In the genomic region with DNA sequence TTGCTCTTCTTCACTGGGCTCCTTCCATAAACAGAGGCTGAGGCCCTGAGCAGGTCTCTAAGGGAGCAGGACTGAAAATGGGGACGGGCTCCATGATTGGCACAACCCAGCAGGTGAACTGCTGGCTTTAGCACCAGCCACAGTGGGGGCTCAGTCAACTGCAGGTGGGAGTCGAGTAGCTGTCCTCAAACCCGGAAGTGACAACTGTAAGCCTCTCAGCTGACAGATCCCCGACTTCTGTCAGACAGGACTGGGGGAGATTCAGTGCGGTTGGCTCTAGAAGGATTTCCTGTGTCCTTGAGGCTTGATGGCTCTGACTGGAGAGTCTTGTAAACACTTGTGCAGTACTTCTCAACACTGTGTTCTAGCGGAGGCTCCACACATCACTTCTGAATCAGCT, we compare ENCODE assay signal across 9 mouse cellular contexts.
DNase-seq lines count a peak whose midpoint lies in the region; ATAC-seq and TF ChIP-seq lines count a peak whose summit lies in the region.
"Had no signal": no experiment of that assay in that cellular context is flagged by ENCODE, and none has a peak within 500 bp of the region (broad histone marks: within the 10 kb centered on the region; RNA-seq: fewer than 3 reads in every experiment).

No protein-coding gene starts in this region.

- H3K36me3 ChIP-seq in heart, embryonic 16.5 days (ENCODE audit: control insufficient read depth, insufficient read depth) = no peaks in the 10 kb centered on the region
- no peaks in the 10 kb centered on the region for H3K36me3 ChIP-seq in myocyte (ENCODE audit: control insufficient read depth, insufficient read depth)
- H3K36me3 ChIP-seq in midbrain, postnatal 0 days (ENCODE audit: insufficient read depth, low read length) = no peaks in the 10 kb centered on the region
- H3K36me3 ChIP-seq in hindbrain, embryonic 16.5 days (ENCODE audit: control insufficient read depth, insufficient read depth, low read length) = no peaks in the 10 kb centered on the region
- H3K36me3 ChIP-seq in forebrain, postnatal 0 days (ENCODE audit: insufficient read depth) = no peaks in the 10 kb centered on the region

- WGBS in heart, embryonic 16.5 days = 12% methylated on average over 6 of the region's 6 CpGs
- 18% methylated on average over 6 of the region's 6 CpGs for WGBS in midbrain, postnatal 0 days
- WGBS in hindbrain, embryonic 16.5 days = 21% methylated on average over 6 of the region's 6 CpGs
- 26% methylated on average over 6 of the region's 6 CpGs for WGBS in forebrain, postnatal 0 days

- no peak overlapping the region for H3K4me3 ChIP-seq in heart, embryonic 16.5 days (ENCODE audit: low read length)
- H3K4me3 ChIP-seq in myocyte = no peak overlapping the region
- H3K4me3 ChIP-seq in midbrain, postnatal 0 days (ENCODE audit: low read depth, low read length) = no peak overlapping the region
- no peak overlapping the region for H3K4me3 ChIP-seq in hindbrain, embryonic 16.5 days (ENCODE audit: low read length)
- no peak overlapping the region for H3K4me3 ChIP-seq in forebrain, postnatal 0 days (ENCODE audit: low read depth, low read length)

- no peak for TF ChIP-seq POLR2A in myocyte (IDR thresholded peaks at IDR 0.05; ENCODE audit: insufficient read length, low read depth)

- peak overlapping the region; percentile 12; the same call in 1 of the 2 replicates for H3K4me2 ChIP-seq in heart, embryonic 16.5 days (ENCODE audit: low read depth, low read length)
- H3K4me2 ChIP-seq in myocyte (ENCODE audit: low read depth) = peak overlapping the region; percentile 54
- no peak overlapping the region for H3K4me2 ChIP-seq in midbrain, postnatal 0 days (ENCODE audit: low read depth, low read length, poor library complexity, severe bottlenecking)
- H3K4me2 ChIP-seq in hindbrain, embryonic 16.5 days (ENCODE audit: low read length) = no peak overlapping the region
- no peak overlapping the region for H3K4me2 ChIP-seq in forebrain, postnatal 0 days (ENCODE audit: low read depth)

- H3ac ChIP-seq in myocyte (ENCODE audit: control insufficient read depth, insufficient read length) = no peak overlapping the region

- H3K27me3 ChIP-seq in heart, embryonic 16.5 days (ENCODE audit: control insufficient read depth, insufficient read depth, low read length) = no peaks in the 10 kb centered on the region
- no peaks in the 10 kb centered on the region for H3K27me3 ChIP-seq in myocyte (ENCODE audit: control insufficient read depth, insufficient read depth, insufficient read length)
- H3K27me3 ChIP-seq in midbrain, postnatal 0 days (ENCODE audit: insufficient read depth, low read length) = no peaks in the 10 kb centered on the region
- no peaks in the 10 kb centered on the region for H3K27me3 ChIP-seq in hindbrain, embryonic 16.5 days (replicated peaks; ENCODE audit: control insufficient read depth, insufficient read depth, low read length)
- no peaks in the 10 kb centered on the region for H3K27me3 ChIP-seq in forebrain, postnatal 0 days (ENCODE audit: insufficient read depth, low read length)

- no peaks in the 10 kb centered on the region; the same call in 1 of the 2 replicates for H3K4me1 ChIP-seq in heart, embryonic 16.5 days (ENCODE audit: control insufficient read depth, insufficient read depth, low read length)
- no peaks in the 10 kb centered on the region for H3K4me1 ChIP-seq in midbrain, postnatal 0 days (ENCODE audit: insufficient read depth, low read length)
- H3K4me1 ChIP-seq in hindbrain, embryonic 16.5 days (ENCODE audit: control insufficient read depth, insufficient read depth, low read depth, low read length) = no peaks in the 10 kb centered on the region
- H3K4me1 ChIP-seq in forebrain, postnatal 0 days (ENCODE audit: insufficient read depth) = no peaks in the 10 kb centered on the region

- peak; percentile 14 for DNase-seq in adrenal gland, adult 2 months
- DNase-seq in adrenal gland, postnatal 25 days = no peak
- peak; percentile 70 for DNase-seq in A20 (ENCODE audit: low read depth, low spot score)
- DNase-seq in midbrain, postnatal 0 days (ENCODE audit: low spot score) = no peak
- no peak for DNase-seq in forebrain, postnatal 0 days
- DNase-seq: cerebellum, adult 11 months had no signal

- ATAC-seq in heart, embryonic 16.5 days (replicated peaks; ENCODE audit: extremely low read depth, insufficient read depth, low FRiP score) = no peak; the same call in 1 of the 2 replicates
- ATAC-seq in midbrain, postnatal 0 days (ENCODE audit: low FRiP score) = no peak
- no peak for ATAC-seq in hindbrain, embryonic 16.5 days
- no peak for ATAC-seq in forebrain, postnatal 0 days

- TF ChIP-seq CTCF in midbrain, postnatal 0 days (IDR thresholded peaks at IDR 0.05) = no peak
- no peak for TF ChIP-seq CTCF in forebrain, postnatal 0 days (IDR thresholded peaks at IDR 0.05; ENCODE audit: low read depth)

- no peak overlapping the region for H3K27ac ChIP-seq in heart, embryonic 16.5 days (ENCODE audit: low read length)
- no peak overlapping the region for H3K27ac ChIP-seq in midbrain, postnatal 0 days (ENCODE audit: low read depth, low read length)
- no peak overlapping the region for H3K27ac ChIP-seq in hindbrain, embryonic 16.5 days (ENCODE audit: low read depth, low read length)
- no peak overlapping the region for H3K27ac ChIP-seq in forebrain, postnatal 0 days (ENCODE audit: low read depth, low read length)

- H3K79me2 ChIP-seq in myocyte (ENCODE audit: control insufficient read depth, insufficient read depth) = no peaks in the 10 kb centered on the region

- no peak overlapping the region for H3K9ac ChIP-seq in heart, embryonic 16.5 days (ENCODE audit: low read length)
- H3K9ac ChIP-seq in midbrain, postnatal 0 days (replicated peaks; ENCODE audit: low read length, poor library complexity, severe bottlenecking) = no peak overlapping the region
- H3K9ac ChIP-seq in hindbrain, embryonic 16.5 days (ENCODE audit: low read depth, low read length) = no peak overlapping the region
- no peak overlapping the region for H3K9ac ChIP-seq in forebrain, postnatal 0 days

- H3K9me3 ChIP-seq in heart, embryonic 16.5 days (replicated peaks; ENCODE audit: control insufficient read depth, low read length) = no peaks in the 10 kb centered on the region
- no peaks in the 10 kb centered on the region for H3K9me3 ChIP-seq in midbrain, postnatal 0 days (ENCODE audit: low read length)
- H3K9me3 ChIP-seq in hindbrain, embryonic 16.5 days (ENCODE audit: control insufficient read depth, low read length) = no peaks in the 10 kb centered on the region
- no peaks in the 10 kb centered on the region for H3K9me3 ChIP-seq in forebrain, postnatal 0 days (ENCODE audit: low read length)

TF ChIP-seq in myocyte, 11 proteins besides CTCF, POLR2A, EP300 and RAD21:
- TF ChIP-seq E2F4 (IDR thresholded peaks at IDR 0.05; ENCODE audit: insufficient read depth) (no peak), CEBPB (IDR thresholded peaks at IDR 0.05; ENCODE audit: insufficient read depth, poor library complexity, severe bottlenecking) (no peak), MYOG (IDR thresholded peaks at IDR 0.05; ENCODE audit: control insufficient read depth in 1 of 3, insufficient read depth in 1 of 3, insufficient read length in 2 of 3, low read depth in 2 of 3) (no peak), SRF (IDR thresholded peaks at IDR 0.05; ENCODE audit: control insufficient read depth, insufficient read length, low read depth) (no peak), TCF12 (IDR thresholded peaks at IDR 0.05; ENCODE audit: insufficient read depth, poor library complexity, severe bottlenecking) (no peak), USF1 (IDR thresholded peaks at IDR 0.05; ENCODE audit: low read depth) (no peak), MYOD1 (IDR thresholded peaks at IDR 0.05; ENCODE audit: control insufficient read depth in 1 of 3, insufficient read length in 2 of 3, low read depth in 2 of 3) (no peak), TCF3 (IDR thresholded peaks at IDR 0.05; ENCODE audit: insufficient read length, low read depth) (no peak), REST (IDR thresholded peaks at IDR 0.05; ENCODE audit: insufficient read depth, insufficient read length) (no peak)
TF ChIP-seq in myocyte: peak in this region for 0.

Comparison
In these comparisons a context has a peak if more than half of its experiments do, and no peak if none do; other contexts are left out.
1. DNase-seq: peak in adrenal gland, adult 2 months (single experiment) and A20 (single experiment); none in adrenal gland, postnatal 25 days (single experiment), midbrain, postnatal 0 days (single experiment) and forebrain, postnatal 0 days (single experiment).
2. H3K4me2 ChIP-seq: peak in heart, embryonic 16.5 days (single experiment) and myocyte (single experiment); none in midbrain, postnatal 0 days (single experiment), hindbrain, embryonic 16.5 days (single experiment) and forebrain, postnatal 0 days (single experiment).